Mouse (Mus musculus) ES-E14 (cell line): ENCODE measurements at regions not wholly inside any gene's neighbourhood (a gene's known extent, or its start where the extent isn't known, plus 50 kb on each side); places are given as distances from the start of the nearest gene placed in this dataset.

ENCODE experiments used
- DNase-seq: peaks from one replicate; pipeline ENCODE4 v3.0.0-alpha.2; 2013; ENCODE audit warnings: low read depth, low spot score
- H3K27ac ChIP-seq: 2 replicates; pipeline ENCODE4 v1.5.1; 2012; ENCODE audit warnings: low read depth, mild to moderate bottlenecking, low read length, moderate library complexity, mixed read lengths; ENCODE audit not compliant: poor library complexity, insufficient read depth, severe bottlenecking
- H3K36me3 ChIP-seq: 2 replicates; pipeline ENCODE4 v1.6.1; 2012; ENCODE audit warnings: mild to moderate bottlenecking, low read length, moderate library complexity, mixed read lengths; ENCODE audit not compliant: control insufficient read depth, poor library complexity, insufficient read depth, severe bottlenecking
- H3K4me1 ChIP-seq, 2 experiments: fragments of 150-350 bp in 1 of 2; sonication (generic) in 1 of 2; 2 replicates each; pipeline ENCODE4 v1.6.1; 2012; ENCODE audit warnings: low read length in 2 of 2, mild to moderate bottlenecking in 1 of 2, mixed read lengths in 1 of 2; ENCODE audit not compliant: control insufficient read depth in 2 of 2, insufficient read depth in 2 of 2, poor library complexity in 1 of 2
- H3K4me3 ChIP-seq, 2 experiments: fragments of 150-350 bp in 1 of 2; sonication (generic) in 1 of 2; 2 replicates each; pipeline ENCODE4 v1.5.1; 2012; ENCODE audit warnings: low read length in 2 of 2, low read depth in 1 of 2, mild to moderate bottlenecking in 1 of 2, mixed read lengths in 1 of 2; ENCODE audit not compliant: insufficient read depth in 1 of 2, poor library complexity in 1 of 2, severe bottlenecking in 1 of 2
- H3K9ac ChIP-seq: 2 replicates; pipeline ENCODE4 v1.6.1; 2012; ENCODE audit warnings: low read depth, mild to moderate bottlenecking, low read length, mixed read lengths; ENCODE audit not compliant: poor library complexity, insufficient read depth, severe bottlenecking
- H3K9me3 ChIP-seq: fragments of 150-350 bp; sonication (generic); 2 replicates; pipeline ENCODE4 v1.6.1; 2012; ENCODE audit warnings: low read depth, mild to moderate bottlenecking, low read length; ENCODE audit not compliant: control insufficient read depth, insufficient read depth
- CHD2 ChIP-seq: IDR thresholded peaks from 2 replicates; pipeline ENCODE4 v1.6.1; 2014; ENCODE audit warnings: mild to moderate bottlenecking, low read depth, low read length, inconsistent platforms
- HCFC1 ChIP-seq: IDR thresholded peaks from 2 replicates; pipeline ENCODE4 v1.6.1; 2012; ENCODE audit warnings: low read length, inconsistent platforms, borderline replicate concordance; ENCODE audit not compliant: insufficient read depth
- MAFK ChIP-seq: IDR thresholded peaks from 2 replicates; pipeline ENCODE4 v1.6.1; 2014; ENCODE audit warnings: mild to moderate bottlenecking, low read depth, low read length, inconsistent platforms; ENCODE audit not compliant: insufficient read depth
- ZC3H11A ChIP-seq: IDR thresholded peaks from 2 replicates; pipeline ENCODE4 v1.6.1; 2012; ENCODE audit warnings: low read depth, mild to moderate bottlenecking, inconsistent platforms, low read length, borderline replicate concordance
- ZNF384 ChIP-seq: IDR thresholded peaks from 2 replicates; pipeline ENCODE4 v1.6.1; 2012; ENCODE audit warnings: low read depth, low read length, inconsistent platforms
- in situ Hi-C, 2 experiments: fragments of 600-800 bp; cut with MboI; formaldehyde crosslinking; loops; one replicate each; pipeline ENCODE4 v1.15.1; 2025; ENCODE audit warnings: low sequenced_read_pairs in 2 of 2, inconsistent platforms in 1 of 2; ENCODE audit not compliant: unreplicated experiment in 2 of 2

- Histone ChIP-seq H3K36me3 (no peaks in the 10 kb centered on the region), H3K4me1 (peaks cover 0 to 2% of the 10 kb centered on the region in 2 experiments; a peak in 1 of 4 replicates), H3K9me3 (no peaks in the 10 kb centered on the region), H3K4me3 (no peak overlapping the region), H3K9ac (no peak overlapping the region), H3K27ac (no peak overlapping the region)
- no peak for DNase-seq
- in situ Hi-C loops, result no loop called here
- TF ChIP-seq ZNF384 (no peak), MAFK (no peak), HCFC1 (no peak), ZC3H11A (no peak), CHD2 (no peak)
Measured at GRCm38 (mm10) chr9:14116097-14116840, 158.6 kb upstream of the Sesn3 start.

DNA sequence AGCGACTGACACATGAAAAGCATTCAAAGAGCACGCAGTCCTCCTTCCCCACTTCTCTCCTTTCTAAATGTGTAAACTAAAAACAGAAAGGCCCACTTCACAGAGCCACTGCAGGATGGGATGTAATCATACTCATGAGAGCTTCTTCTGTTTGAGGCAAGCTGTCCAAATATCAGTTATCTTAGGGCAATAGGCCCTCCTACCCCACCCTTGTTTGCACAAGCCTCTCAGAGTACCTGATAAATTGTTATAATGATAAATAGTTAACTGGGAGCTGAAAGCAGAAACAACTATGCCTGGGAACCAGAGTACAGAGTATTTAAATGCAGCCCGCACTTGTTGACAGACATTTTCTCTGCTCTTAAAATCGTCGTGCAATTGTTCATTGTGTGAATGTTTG, 141.5 kb upstream of the Sesn3 start:
- Histone ChIP-seq H3K9ac (no peak overlapping the region), H3K4me3 (no peak overlapping the region), H3K36me3 (no peaks in the 10 kb centered on the region), H3K27ac (no peak overlapping the region), H3K9me3 (no peaks in the 10 kb centered on the region), H3K4me1 (no peaks in the 10 kb centered on the region)
- DNase-seq, result no peak
- in situ Hi-C loops, result no loop called here
- TF ChIP-seq ZC3H11A (no peak), ZNF384 (no peak), MAFK (no peak), HCFC1 (no peak), CHD2 (no peak)

GRCm38 (mm10) chr9:14134894-14135450, 139.9 kb upstream of the Sesn3 start:
- TF ChIP-seq ZNF384 (no peak), HCFC1 (no peak), ZC3H11A (no peak), CHD2 (no peak), MAFK (no peak)
- H3K4me3 ChIP-seq, result no peak overlapping the region
- no peaks in the 10 kb centered on the region for H3K9me3 ChIP-seq
- no peaks in the 10 kb centered on the region for H3K4me1 ChIP-seq
- no peak overlapping the region for H3K27ac ChIP-seq
- DNase-seq, result no peak
- in situ Hi-C loops, result no loop called here
- H3K36me3 ChIP-seq, result no peaks in the 10 kb centered on the region
- H3K9ac ChIP-seq, result no peak overlapping the region

GRCm38 (mm10) chr9:14141321-14141720, 133.5 kb upstream of the Sesn3 start:
- in situ Hi-C loops, result no loop called here
- TF ChIP-seq ZNF384, result no peak
- no peak for TF ChIP-seq HCFC1
- no peak for TF ChIP-seq ZC3H11A
- no peak for TF ChIP-seq CHD2
- TF ChIP-seq MAFK, result no peak
- H3K27ac ChIP-seq, result no peak overlapping the region
- DNase-seq, result no peak
- no peak overlapping the region for H3K9ac ChIP-seq
- H3K4me3 ChIP-seq, result no peak overlapping the region
- H3K36me3 ChIP-seq, result no peaks in the 10 kb centered on the region
- H3K4me1 ChIP-seq, result no peaks in the 10 kb centered on the region
- H3K9me3 ChIP-seq, result no peaks in the 10 kb centered on the region
